Mouse (Mus musculus) cortical plate, adult 2 months (tissue): Measurements from ENCODE around the gene Fam227b.

ENCODE experiments used
- CTCF ChIP-seq: fragments of 200-500 bp; IDR thresholded peaks from 2 replicates; pipeline ENCODE4 v1.5.1; 2011; ENCODE audit warnings: mild to moderate bottlenecking, control low read depth, low read length; ENCODE audit not compliant: insufficient read depth; ENCODE audit errors: extremely low read depth
- POLR2A ChIP-seq: fragments of 200-500 bp; IDR thresholded peaks from 2 replicates; pipeline ENCODE4 v1.6.1; 2011; ENCODE audit warnings: mild to moderate bottlenecking, low read length, control low read depth; ENCODE audit not compliant: insufficient read depth; ENCODE audit errors: extremely low read depth

- TF ChIP-seq CTCF (no peak), POLR2A (no peak)
Measured at GRCm38 (mm10) chr2:125975808-125976345, 175.9 kb downstream of the Fam227b start.
